Mouse (Mus musculus) bone marrow, adult 2 months (tissue): ENCODE results near the gene Hfe2.

ENCODE experiments used
- CTCF ChIP-seq: fragments of 200-500 bp; IDR thresholded peaks from 2 replicates; pipeline ENCODE4 v1.5.1; 2011; ENCODE audit warnings: low read length, control low read depth; ENCODE audit not compliant: control insufficient read depth, insufficient read depth
- POLR2A ChIP-seq: fragments of 200-500 bp; IDR thresholded peaks from 2 replicates; pipeline ENCODE4 v1.6.1; 2011; ENCODE audit warnings: low read depth, mild to moderate bottlenecking, control low read depth, low read length, borderline replicate concordance; ENCODE audit not compliant: control insufficient read depth

GRCm38 (mm10) chr3:96503946-96504345, 21.0 kb upstream of the Hfe2 start:
- no peak for TF ChIP-seq POLR2A
- TF ChIP-seq CTCF = no peak
